Mouse (Mus musculus) layer of hippocampus, adult 9-11 months (tissue): ENCODE data around the gene Oard1.

Experiments used
- DNase-seq: peaks from one replicate; pipeline ENCODE4 v3.0.0; 2022

Oard1 gene

DNA sequence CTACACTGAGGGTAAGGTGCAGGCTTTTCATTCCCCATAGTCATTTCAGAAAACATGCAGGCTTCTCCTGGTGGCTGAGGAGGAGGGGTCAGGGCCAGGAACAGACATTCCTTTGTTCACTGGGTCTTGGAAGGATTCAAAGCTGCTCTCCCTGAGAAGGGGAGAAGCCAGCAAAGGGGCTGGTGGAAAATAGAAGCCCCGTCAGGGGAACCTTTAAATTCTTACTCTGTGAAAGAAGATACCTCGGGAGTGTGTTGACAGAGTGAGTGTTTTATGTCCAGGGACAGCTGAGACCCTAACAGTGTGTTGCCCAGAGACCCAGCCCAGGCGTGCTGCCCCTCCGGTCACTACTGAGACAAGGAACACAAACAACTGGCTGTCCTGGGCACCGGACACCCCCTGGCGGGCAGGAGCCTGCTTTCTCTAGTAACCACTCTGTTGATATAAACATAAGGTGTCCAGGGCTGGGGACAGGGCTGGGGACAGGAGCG, 27.7 kb downstream of the Oard1 start:
- no peak for DNase-seq

DNA sequence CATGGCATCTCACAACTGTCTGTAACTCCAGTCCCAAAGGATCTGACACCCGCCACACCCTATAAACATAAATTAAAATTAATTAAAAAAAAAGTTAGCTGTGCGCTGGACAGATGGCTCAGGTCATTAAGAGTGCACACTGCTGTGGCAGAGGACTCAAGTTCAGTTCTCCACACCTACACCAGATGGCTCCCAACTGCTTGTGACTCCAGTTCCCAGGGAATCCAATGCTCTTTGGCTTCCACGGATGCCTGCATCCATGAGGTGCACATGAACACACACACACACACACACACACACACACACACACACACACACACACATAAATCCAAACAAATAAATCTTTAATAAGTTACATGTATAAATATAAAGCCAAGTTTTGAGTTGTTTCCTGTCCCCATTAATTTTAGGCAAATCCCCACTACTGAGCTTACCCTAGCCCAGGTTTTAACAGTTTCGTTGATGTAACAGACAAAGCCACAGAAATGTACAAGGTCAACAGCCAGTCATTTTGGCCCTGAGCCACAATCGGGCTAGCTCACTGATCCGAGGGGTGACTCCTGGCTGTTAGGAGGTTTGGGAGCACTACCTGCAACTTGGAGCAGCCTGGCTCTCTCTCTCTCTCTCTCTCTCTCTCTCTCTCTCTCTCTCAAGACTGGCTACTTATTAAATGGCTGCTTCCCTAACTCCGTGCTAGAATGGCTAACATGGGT, 33.1 kb downstream of the Oard1 start:
- no peak for DNase-seq

DNA sequence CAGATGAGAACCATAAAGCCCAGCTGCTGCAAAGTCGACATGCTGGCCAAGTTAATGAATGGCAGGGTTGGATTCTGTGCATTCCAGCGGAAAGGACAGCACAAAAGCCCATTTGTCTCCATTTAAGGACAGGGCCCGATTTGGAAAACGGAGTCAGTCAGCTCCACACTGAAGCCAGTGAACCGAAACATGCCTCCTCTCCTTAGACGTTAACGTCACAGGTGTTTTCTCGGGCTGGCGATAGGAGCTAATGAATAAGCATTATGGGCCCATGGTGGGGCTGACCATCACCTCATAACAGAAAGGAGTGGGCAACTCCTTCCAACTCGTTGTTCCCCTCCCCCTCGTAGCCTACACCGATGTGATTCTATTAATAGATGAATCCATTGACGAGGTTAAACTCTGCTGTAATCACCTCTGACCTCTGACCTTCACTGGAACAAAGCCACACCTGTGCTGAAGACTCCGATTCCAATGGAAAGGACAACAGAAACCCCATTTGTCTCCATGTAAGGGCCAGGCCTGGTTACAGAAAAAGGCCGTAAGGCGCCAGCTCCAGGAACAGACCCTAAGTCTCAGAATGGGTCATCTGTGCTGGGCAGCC, 33.8 kb downstream of the Oard1 start:
- no peak for DNase-seq

DNA sequence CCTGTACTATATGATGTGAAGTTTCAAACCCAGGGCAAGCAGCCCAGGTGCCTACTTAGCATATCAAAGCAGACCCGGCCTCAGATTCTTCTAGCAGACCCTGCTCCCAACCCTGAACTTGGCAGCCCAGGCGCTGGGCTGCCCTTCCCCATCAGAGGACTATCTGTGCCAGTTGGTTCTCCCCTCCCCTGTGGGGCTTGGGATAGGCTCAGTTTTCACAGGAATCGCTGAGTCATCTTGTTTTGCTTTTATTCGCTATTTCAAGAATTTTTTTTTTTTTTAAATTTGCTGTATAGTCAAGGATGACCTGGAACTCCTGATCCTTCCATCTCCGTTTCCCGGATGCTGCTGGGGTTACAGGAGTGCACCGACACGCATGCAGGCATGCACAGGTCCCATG, 37.9 kb downstream of the Oard1 start:
- DNase-seq: no peak

DNA sequence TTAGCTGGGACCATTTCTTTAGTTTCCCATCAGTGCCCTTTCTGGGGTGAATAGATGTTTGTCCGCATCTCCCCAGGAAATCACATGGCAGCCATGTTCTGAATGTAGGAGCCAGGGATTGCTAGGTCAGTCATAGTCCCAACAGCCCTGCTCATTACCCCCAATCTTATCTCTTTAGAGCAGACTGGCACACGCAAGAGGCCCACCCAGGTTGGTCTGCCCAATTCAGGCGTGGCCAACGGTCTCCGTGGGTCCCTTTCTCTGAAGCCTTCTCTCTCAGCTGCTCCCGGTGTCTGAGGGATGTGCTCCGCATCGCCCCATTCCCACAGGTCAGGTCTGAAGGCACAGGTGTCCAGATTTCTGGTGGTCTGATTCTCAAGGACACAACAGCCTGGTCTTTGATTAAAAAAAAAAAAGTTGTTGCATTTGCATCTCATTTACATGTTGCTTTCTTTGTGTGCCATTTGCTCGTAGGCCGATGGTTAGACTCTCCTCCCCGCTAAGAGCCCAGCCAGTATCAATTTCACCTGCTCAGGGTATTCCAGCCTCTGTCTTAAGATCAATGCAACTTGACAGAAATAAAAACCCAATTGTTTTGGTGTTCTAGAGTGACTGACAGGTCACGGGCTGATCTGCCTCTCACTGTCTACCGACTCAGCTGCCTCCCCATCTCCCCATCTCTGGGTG, 41.0 kb downstream of the Oard1 start:
- no peak for DNase-seq

DNA sequence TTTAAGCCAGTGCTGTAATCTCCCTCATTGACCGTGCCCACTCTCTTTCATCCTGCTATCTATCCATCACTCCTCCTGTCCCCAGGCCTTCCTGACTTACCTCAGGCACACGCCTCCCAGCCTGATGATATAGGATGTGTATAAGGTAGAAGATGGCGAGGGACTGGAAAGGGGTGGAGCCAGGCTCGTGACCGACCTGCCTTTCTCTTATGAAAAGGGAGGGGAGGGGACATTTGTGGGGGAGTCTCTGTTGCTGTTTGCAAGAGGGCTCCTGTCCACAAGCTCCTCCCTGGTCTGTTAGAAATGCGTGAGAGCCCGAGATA, 41.5 kb downstream of the Oard1 start, which contains the start of gene Tspo2:
Tspo2 (minus strand) TSS at position 170 of the 323 bp plus-strand sequence.
- no peak for DNase-seq

DNA sequence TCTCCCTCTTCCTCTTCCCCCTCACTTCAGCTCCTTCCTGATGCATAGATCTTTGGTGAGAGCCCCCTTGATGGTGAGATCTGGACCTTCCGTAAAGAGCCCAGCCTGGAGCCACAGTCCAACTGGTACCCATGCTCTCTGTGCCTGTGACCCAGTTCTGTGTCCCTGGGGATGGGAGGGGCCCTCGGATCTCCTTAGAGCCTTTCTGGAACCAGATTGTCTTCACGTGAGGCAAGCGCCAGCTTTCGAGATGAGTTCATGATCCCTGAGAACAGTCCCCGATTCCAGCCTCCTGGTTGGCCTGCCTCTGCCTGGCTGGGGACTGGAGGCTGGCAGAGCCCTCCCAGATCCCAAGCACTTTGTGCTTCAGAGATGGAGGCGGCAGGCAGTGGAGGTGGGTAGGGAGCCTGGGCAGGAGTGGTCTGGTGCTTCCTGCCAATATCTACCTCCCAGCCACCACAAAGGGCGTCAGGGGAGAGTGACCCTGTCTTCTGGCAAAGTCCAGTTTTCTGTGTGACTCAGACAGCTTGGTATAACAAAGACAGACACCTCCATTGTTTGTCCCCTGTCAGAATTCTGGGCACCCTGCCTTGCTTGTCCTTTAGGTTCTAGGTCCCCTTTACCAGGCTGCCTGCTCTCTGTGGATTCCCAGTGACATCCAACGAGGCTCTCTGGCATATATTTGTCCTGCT, 42.1 kb downstream of the Oard1 start:
- no peak for DNase-seq

DNA sequence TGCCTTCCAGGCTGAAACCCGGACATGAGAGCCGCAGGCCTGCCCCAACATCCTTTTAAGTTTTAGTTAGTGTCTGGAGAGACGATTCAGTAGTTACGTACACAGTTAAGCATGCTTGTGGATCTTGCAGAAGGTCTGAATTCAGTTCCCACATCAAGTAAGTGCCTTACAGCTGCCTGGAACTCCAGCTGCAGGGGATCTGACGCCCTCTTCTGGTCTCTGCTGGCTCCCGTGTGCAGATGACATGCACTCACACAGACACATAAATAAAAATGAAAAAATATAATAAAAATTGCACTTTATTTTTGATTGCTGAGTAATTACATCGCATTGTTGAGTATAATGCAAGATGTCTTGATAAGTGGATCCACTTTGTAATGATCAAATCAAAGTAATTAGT, 43.7 kb downstream of the Oard1 start:
- no peak for DNase-seq

DNA sequence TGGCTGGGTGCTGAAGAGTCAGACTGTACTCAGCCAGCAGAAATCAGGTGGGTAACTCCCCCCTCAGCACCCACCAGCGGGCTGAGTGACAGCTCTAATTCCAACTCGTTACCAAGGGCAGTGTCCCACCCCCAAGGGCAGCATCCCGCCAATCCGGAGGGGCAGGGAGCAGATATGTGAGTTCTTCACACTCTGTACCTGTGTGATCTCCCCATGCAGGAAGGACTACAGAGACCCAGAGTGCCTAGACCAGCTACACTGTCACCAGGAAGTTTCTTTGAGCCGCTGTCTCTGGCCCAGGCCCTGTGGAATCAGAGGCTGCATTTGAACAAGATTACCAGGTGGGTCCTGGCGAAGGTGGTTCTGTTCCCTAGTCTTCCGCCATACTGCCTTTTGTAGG, 44.4 kb downstream of the Oard1 start:
- no peak for DNase-seq

DNA sequence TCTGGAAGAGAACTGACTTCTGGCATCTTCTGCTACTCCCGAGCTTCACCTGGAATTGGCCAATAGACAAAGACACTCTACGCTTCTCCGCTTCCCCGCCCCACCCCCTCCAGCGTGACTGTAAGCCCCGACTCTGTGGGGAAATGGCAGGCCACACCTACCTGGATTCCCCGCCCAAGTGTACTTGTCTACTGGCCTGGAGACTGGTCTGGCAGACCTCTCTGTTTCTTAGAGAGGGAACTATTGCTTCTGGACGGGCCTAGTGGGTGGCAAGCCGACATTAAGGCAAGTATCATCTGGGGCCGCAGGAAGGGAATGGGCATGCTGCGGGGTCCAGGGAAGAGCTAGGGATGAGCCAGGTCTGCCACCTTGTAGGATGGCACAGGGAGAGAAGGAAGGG, 44.9 kb downstream of the Oard1 start, which contains the start of gene Unc5cl:
Unc5cl (plus strand) TSS at position 214 of the 400 bp plus-strand sequence.
- DNase-seq: no peak

DNA sequence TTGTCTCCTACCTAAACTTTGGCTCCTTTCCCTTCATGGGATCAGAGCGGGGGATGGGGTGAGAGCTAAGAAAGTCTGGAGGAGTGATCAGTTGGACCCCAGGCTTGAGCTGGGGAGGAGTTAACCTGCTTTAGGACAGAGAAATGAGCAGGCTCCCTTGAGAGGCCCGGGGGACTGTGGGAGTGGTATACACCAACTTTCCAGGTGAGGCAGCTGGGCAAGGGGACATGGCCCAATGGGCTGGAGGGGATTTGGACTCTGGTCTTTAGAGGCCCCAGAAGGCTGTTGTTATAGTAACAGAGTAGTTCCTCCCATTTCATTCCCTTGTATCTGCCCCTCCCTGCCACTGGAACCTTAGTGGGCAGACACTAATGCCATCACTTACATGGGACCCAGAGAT, 46.1 kb downstream of the Oard1 start:
- DNase-seq: no peak

DNA sequence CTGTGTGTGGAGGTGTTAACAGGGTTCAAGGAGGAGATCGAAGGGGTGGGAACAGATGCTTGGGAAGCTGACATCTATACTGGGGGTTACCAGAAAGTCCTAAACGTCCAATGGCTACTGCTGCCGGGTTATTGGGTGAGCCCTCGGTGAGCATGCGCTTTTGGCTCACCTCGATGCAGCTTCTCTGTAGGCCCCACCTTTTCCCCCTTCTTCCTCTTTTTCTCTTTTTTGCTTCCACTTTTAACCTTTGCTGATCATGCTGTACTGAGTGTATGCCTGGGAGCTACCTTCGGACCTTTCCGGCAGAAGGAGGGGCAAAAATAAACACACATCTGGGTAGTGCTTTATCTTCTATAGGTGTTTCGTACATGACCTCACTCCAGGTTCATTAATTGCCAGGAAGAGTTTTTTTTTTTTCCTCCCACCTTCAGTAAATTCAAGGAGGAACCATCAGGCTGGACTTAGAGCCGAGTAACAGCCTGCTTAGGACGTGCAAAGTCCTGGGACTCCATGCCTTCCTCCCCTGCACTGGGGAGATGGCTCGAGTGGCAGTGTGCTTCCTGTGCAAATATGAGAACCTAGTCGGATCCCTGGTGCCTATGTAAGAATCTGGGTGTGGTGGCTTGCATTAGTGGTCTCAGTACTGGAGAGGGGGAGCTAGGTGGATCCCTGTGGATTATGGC, 48.3 kb downstream of the Oard1 start:
- DNase-seq: no peak

DNA sequence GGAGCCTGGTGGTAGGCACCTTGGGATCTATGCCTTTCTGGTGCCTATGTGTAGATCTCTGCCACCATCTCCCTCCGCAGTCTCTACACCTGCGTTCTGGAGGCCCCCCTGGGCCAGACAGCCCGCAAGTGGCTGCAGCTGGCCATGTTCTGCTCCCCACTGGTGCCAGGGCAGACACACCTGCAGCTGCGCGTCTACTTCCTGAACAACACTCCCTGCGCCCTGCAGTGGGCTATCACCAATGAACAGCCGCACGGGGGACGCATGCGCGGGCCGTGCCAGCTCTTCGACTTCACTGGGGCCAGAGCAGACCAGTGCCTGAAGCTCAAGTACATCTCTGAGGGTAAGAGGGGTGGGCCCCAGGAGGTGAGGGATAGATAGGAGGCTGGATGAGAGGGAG, 52.3 kb downstream of the Oard1 start:
- DNase-seq: no peak

DNA sequence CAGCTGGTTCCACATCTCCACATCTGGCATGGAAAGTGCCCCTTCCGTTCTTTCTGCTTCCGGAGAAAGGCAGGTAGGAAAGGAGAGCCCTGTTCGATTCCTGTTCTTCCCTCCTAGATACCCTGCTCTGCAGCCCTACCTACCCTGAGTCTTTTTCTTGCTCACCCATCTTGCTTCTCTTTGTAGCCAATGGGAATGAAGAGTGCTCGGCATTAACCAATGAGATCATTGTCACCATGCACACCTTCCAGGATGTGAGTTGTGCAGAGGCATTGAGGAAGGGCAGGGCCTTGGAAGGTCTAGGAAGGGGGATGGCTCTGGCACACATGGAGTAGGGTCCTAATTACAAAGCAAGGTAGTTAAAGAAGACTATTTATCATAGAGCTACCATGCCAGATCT, 53.6 kb downstream of the Oard1 start:
- no peak for DNase-seq
